Mouse (Mus musculus) thymus, postnatal 25 days (tissue): ENCODE measurements around the gene Fktn.
"Not testable (repeated sequence)": the region's sequence is repeated elsewhere in the genome, so short reads cannot be mapped to it uniquely, and the experiment has no call there.

Source experiments
- DNase-seq: peaks from one replicate; pipeline ENCODE4 v3.0.0; 2022

Fktn gene

DNA sequence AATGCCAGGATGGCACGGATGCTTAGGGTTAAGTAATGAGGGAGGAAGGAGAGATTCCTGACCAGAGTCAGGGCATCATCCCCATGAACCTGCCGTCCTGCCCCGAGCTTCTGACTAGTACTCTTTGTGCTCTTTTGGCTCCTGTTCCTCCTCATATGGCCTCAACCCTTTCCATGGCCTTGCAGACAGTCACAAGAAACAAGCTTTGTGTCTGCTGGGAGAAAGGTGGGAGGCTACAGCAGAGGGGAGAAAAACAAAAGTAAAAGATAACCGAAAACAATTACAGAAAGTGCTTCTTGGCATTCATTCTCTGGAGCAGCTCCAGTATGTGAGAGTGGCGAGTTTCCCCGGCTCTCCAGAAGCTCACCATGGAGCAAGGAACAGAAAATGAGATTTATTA, 60.1 kb downstream of the Fktn start:
- no peak for DNase-seq

DNA sequence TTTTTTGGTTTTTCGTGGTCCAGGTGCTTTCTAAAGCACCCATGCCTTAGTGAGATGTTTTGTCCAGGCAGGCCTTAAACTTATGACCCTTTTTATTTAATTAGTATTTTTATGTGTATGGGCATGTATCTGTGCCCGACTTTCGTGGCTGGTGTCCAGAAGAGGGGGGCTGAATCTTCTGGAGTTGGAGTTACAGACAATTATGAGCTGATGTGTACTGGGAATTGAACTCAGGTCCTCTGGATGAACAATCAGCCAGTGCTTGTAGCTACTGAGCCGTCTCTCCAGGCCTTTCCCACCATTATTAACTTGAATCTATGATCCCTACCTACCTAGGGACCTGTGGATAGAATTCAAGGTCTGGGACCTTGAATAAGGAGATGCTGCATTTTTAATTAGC, 67.6 kb downstream of the Fktn start:
- DNase-seq, result no peak

DNA sequence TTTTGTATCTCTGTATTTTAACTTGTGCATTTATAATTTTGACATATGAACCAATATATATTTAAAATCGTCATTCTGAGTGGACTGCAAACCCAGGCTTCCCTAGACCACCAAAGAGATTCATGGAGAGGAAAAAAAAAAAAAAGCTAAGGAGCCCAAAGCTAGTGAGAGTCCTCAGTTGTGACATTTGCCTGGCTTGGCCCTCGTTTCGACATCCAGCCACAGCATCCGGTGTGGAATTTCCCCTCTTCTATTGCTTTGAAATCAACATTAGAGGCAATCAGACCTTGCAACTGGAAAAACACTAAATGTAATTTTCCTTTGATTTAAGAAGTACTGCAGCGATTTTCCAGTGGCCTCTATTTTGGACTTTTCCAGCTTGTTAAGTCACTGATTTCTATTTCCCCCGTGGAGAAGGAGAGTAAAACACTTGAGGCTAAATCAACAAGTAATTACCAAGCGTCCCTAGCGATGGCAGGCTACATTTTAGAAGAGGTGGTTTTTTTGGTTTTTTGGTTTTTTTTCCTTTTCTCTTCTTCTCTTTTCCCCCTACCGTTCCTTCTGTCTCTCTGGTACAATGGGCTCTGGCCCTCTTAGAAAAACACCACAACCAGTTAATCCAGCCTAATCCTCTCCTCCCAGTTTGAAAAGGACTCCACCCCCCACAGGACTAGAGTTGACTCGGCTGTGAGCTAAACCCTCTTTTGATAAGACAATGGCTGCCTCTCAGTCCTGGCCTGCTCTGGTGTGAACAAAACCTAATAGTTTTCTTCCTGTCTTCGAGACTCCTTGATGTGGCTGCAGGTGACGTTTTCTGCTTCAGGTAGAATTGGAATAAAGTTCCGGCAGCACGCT, 68.6 kb downstream of the Fktn start:
- DNase-seq, result no peak

DNA sequence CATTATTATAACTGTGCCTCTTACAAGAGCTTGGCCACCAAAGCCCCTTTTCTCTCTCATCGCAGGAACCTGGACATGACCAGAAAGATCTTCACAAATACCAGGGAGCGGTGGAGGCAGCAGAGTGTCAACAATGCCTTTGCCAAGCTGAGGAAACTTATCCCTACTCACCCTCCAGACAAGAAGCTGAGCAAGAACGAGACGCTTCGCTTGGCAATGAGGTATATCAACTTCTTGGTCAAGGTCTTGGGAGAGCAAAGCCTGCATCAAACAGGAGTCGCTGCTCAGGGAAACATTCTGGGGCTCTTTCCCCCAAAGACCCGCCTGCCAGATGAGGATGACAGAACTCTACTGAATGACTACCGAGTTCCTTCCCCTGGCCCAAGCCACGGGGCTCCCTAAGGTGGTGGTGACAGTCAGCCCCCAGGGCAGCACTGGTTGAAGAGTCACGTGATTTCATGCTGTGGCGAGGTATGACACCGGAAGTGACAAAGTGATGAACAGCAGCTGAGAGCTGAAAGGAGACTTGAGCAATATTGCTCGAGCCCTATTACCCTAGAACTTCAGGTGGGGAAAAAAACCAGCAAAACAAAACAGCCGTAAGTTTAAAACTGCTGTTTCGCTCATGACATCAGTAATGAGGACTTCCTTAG, 72.1 kb downstream of the Fktn start:
- peak; percentile 42 for DNase-seq

DNA sequence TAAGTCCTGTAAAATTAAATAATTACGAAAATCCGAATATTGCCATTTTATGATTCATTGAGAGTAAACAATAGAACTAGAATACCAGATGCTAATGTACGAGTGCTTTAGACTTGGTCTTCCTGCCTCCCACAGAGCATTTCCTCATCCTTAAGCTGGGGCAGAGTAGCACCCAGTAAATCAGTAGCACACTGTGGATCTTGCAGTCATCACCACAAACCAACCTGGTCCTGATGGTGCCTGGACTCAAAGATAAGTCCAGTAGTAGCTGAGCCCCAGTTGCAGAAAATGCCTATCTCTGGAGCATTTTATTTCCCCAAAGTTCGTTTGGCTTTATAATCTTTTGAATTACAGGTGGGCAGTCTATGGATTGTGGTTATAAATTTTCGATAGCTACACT, 73.1 kb downstream of the Fktn start:
- no peak for DNase-seq

DNA sequence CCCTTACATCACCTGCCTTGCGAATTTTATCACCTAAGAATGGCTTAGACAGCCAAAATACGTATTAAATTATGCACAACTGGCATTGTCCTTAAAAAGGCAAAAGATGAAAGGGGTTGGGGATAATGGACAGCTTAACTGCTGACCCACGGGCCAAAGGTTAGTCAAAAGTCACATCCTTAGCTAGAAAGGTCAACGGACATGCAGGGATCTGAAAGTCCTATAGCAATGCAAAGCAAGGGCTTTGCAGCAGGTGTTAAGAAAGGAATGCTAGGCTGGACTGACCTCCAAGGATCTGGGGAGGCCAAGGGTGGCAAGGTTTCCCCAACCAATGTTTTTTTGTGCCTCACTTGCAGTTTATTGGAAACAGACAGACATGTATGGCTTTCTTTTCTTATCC, 75.5 kb downstream of the Fktn start:
- no peak for DNase-seq

DNA sequence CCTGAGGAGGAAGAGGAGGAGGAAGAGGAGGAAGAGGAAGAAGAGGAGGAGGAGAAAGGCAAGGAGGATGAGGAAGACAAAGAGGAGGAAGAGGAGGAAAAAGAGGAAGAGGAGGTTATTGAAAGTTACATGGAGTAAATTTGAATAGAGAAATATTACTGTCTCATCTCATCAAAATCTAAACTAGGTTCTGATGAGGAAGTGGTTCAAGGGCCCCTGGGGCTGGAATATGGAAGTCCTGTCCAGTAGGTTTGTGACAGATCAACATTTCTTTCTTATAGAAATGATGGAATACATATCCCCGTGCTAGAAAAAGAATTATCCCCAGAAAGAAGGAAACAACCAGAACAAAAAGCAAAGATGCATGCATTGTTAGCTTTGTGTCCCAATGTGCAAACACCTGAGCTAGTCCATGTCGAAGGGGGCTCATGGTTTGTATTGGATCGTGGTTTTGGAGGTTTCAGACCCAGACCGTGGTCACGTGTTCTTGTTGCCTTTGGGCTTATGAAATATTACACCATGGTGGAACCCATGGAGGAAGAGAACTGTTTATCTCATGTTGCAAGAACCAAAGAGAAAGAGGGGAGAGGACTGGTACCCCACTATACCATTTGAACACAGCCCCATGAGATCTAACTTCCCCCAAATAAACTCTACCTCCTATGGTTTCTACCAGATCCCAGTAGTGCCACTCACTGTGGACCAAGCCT, 80.6 kb downstream of the Fktn start:
- no peak for DNase-seq

DNA sequence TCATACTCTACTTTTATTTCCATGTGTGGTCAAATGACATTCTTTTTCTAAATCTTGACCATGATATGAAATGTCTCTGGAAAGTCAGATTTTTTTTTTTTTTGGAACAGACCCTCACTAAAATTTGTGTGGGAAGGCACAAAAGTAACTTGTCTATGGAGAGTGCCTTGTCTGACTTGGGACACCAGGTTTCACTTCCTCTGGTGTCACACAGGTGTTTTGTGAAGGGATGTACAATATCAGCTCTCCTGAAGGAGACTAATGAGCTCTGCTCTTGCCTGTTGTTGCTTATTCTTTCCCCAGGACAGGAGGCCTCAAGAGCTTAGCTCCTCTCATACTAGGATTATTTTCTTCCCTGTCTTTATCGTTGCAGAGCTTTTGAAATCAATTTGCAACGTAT, 81.3 kb downstream of the Fktn start:
- DNase-seq, result no peak

DNA sequence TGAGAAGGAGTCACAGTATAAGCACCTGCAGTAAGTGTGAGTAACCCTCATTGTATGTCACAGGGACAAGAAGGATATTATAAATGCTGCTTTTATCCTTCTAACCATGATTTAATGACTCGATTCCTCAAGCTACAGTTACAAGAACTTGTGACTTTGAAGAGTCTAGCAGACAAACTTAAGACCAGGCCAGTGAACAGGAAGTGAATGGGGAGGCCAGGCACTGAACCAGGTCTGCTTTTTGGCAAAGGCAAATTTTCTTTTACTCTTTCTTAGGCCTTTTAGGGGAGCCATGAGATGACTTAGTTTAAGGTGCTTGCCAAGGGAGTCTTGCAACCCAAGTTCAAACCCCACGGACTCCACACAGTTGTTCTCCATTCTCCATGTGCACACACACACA, 81.9 kb downstream of the Fktn start:
- DNase-seq, result no peak

DNA sequence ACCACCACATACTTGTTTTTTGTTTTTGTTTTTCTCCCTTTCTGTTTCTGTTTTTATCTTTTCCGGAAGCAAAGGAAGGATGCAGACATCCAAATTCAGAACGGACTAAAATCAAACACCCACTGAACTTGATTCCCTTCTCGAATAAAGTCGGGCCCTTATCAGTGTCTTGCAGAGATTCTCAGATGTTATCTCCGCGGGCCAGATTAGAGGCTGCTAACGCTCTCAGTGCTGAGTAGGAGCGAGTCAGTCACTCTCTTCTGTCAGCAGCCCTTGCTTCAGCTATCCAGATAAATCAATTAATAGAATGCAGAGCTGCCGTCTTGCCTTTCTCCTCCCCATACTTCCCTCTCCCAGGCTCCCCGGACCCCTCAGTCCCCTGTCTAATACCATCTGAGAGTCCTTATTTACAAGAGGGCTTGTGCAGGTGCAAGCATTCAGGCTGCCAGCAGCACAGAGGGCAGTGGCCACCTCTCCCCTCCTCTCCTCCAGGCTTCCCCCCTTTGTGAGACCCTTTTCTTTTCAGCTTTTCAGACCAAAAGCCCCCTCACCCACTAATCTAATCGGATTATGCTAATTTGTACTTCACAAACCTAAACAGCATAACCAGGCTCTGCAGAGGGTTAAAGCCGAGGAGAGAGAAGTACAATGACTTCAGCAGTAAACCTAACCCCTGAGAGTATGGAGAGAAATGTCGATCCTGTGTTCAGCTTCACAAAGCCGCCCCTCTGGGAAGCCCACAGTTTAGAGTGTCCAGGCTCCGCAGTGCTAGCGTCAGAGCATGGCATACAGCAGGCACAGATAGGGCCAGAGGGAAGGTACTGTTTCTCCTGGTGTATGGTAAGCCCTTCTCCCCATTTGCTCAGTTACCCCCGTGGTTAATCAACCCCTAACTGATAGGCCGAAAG, 83.3 kb downstream of the Fktn start:
- DNase-seq, result no peak

DNA sequence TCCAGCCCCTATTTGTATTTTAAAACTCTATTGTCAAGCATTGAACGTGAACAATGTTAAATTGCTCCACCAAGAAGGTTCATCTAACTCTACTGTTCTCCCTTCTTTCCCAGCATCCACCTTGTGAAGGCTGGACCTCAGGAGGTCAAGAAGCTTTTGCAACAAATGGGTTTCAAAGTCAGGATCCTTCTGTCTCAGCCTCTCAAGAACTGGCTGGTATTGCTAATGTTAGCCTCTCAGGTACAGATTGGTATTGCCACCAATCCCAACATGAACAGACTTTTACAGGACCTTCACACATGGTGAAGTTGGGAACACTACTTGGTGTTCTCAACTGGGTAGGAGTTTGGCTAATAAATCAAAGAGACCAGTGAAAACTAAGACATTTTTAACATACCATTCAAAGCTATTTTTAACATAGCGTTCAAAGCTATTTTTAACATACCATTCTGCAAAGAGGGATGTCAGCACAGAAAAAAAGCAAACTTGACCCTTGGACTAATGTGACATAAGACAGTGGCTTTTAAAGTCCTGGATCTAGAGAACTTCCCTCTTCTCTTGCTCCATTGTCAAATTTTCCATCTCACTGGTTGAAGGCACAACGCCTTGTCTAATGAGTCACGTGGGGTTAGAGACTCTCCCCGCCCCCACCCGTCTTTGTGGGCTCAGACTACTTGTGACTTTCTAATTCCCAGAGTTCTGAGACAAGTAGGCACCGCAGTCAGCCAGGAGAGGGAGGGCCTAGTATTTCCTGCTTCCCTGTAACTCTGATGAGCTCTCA, 85.3 kb downstream of the Fktn start:
- no peak for DNase-seq

DNA sequence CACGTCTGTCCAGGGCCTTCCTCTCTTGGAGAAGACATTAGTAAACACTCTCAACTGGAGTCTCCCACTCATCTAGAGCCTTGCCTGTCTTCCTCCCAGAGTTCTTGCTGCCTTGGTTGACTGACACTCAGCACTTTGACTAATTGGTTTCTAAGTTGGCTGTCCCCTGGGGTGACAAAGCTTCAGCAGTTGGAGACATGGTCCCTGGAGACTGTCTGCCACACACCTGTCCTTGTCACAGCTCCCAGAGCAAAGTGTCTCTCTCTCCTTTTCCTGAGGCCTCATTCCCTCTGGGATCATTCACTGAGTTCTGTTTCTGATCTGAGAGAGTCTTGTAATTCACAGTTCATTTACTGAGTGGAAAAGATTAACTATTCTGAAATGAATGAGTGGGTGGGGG, 86.0 kb downstream of the Fktn start:
- DNase-seq, result no peak

DNA sequence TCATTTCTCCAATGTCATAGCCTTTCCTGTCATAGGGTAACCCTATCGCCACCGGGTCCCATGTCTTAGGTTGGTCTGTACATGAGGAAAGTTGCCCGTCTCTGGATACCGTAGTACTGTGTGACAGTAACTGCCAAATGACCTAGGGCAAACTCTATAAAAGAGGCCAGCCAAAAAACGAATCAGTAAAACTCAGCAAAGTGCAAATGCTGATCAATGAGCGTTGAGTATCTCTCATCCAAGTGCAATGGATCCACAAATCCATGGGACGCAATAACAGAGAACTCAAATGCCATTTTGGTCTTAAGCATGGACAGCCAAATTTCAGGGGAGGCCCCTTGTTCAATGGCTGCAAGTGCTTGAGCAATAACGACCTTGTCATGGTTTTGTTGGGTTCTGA, 89.9 kb downstream of the Fktn start:
- DNase-seq, result not testable (repeated sequence)

DNA sequence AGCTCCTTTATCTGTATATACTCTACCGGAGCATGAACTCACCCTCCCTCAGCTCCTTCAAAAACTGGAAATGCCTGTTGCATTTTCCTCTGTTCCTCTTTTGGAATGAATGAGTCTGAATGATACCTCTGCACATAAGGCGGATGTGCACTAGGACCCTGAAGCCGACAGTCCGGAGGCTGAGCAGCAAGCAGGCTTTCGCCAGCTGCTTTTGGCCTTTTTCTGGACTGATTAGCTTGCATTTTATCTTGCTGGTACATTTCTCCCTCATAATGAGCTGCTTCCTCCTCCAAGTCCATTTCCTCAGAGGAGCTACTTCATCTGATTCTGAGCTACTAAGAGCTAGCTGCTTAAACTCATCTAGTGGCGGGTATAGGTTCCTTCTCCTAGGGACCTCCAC, 92.6 kb downstream of the Fktn start:
- not testable (repeated sequence) for DNase-seq

DNA sequence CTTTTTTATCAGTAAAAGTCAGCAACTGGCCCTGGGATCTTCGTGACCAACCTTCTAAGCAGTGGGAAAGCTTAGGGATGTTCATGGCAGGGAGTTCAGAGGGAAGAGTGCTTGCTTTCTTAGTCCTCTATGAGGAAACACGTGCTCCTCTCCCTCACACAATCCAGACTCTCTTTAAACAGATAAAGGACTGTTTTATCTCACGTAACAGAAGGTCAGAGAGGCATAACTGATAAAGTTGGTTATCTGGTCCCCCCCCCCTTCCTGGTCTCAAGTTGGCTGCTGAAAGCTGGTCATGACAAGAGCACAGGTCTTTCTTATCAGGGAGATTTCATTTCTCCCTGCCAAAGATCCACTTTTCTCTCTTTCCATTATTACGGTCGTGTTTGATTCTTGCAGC, 104.5 kb downstream of the Fktn start:
- DNase-seq, result no peak

DNA sequence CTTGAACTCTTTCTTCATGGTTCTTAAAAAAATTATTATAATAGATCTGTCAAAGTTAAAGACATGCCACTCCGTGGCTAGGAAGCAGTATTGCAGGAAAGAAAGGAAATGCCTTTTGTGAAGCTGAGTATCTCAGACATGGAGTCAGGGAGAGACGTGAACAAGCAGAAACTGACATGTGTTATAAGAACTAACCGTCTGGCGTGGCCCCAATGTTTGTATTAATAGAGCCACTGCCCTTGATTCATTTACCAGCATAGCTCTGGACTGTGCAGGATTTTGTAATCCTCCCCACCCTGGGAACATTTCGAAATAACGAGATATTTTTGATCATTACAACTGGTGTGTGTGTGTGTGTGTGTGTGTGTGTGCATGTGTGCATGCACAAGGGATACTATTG, 109.9 kb downstream of the Fktn start:
- DNase-seq, result no peak

DNA sequence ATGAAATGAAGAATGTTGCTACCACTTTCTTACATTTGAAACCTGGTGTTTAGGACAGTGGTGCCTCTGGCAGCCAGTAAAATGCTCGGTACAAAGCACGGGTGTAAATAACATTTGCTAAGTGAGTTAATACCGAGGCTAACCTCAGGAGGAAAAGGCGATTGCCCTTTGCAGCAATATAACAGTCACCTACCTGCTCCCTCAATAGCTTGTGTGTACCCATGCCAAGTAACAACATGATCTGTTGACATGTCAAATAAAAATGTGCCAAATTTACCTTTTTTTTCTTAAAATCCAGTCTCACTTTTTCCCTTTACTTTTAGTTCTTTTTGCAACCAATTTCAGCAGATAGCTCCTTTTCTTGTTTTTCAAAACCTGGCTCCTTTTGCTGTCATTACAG, 111.0 kb downstream of the Fktn start:
- no peak for DNase-seq

DNA sequence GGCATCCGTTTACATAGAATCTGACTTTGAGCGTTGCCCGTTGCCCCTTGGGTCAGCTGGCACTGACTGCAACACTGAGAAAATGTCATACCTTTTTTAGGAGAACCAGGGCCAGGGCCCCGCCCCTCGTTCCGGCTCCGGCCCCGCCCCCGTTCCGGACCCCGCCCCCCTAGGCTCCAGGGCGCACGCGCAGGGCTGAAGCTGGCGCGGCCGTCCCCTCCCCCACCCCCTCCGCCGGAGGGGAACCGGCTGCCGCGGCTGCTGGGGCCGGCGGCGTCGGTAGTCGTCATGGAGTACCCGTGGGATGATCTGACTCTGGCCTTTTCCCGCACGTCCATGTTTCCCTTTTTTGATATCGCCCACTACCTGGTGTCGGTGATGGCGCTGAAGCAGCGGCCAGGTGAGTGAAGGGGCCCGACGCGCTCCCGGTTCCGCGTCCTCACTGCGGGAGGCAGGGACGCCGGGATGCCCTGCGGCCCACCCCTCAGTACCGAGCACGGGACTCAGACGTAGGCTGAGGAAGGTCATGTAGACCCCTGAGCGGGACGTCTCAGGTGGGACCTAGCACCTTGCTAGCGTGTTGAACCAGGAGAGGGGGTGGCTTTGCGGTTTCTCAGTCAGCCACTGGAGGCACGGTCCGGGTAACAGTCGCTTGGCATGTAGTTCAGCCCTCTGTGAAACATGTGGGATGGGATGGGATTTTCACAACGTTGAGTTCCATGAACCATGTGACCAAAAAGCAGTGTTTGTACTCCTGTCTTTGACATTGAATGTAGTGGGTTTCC, 112.2 kb downstream of the Fktn start, which contains the start of gene Tmem38b:
TSS of gene Tmem38b (plus strand) at position 225 of the 785 bp plus-strand sequence.
- DNase-seq, result peak; percentile 72

DNA sequence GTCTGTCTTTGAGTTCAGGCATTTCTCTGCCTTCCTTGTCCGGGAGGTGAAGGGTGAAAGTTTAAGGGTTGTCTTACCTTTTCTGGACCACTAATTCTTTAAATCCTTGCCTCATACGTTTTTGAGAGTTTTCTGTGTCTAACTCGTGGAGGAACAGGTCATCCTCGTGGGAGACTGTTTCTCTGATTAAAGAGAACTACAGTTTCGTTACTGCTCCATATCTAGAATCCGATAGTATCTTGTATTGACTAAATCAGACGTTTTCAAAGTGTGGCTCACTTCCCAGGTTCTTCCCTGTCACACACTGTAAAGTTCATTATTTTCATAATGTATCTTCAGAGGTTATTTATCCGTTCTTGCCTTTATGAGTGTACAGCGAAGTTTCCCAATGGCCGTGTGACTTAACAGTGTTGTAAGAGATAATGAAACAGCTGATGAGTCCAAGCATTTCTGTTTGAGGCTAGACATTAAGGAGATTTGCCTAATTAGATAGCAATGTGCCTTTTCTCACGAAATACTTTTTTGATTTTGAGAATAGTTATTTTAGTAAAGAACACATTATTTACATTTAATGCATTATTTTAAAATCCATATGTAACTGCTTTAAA, 112.9 kb downstream of the Fktn start:
- no peak for DNase-seq
